Mouse (Mus musculus) forebrain, embryonic 11.5 days (tissue): Measurements from ENCODE around the gene Pmch. TPM values are rescaled to one million over a fixed set of nuclear protein-coding genes. Genes with fewer than 3 reads are reported as not detected.
A peak's percentile ranks its signal among the peaks of the same experiment; 100 is the strongest.

Experiments
- ATAC-seq: fragments of 200-750 bp; cut with Nextera tagmentation; replicated peaks from 2 replicates; pipeline ENCODE4 v1.8.0; 2017; ENCODE audit warnings: moderate TSS enrichment; ENCODE audit not compliant: low FRiP score
- DNase-seq: peaks from one replicate; pipeline ENCODE4 v3.0.0-alpha.2; 2017; ENCODE audit warnings: low spot score
- H3K27ac ChIP-seq: fragments of 300-500 bp; sonication (generic); 2 replicates; pipeline ENCODE4 v1.5.1; 2014; ENCODE audit warnings: low read depth, low read length
- H3K27me3 ChIP-seq: fragments of 300-500 bp; sonication (generic); 2 replicates; pipeline ENCODE4 v1.6.1; 2014; ENCODE audit warnings: mild to moderate bottlenecking, low read length, mixed read lengths; ENCODE audit not compliant: control insufficient read depth, insufficient read depth
- H3K36me3 ChIP-seq: fragments of 300-500 bp; sonication (generic); 2 replicates; pipeline ENCODE4 v1.6.1; 2014; ENCODE audit warnings: mild to moderate bottlenecking, low read length, moderate library complexity, mixed read lengths; ENCODE audit not compliant: control insufficient read depth, insufficient read depth
- H3K4me1 ChIP-seq: fragments of 300-500 bp; sonication (generic); replicated peaks from 2 replicates; pipeline ENCODE4 v1.6.1; 2014; ENCODE audit warnings: low read length, mixed read lengths; ENCODE audit not compliant: control insufficient read depth, insufficient read depth
- H3K4me2 ChIP-seq: fragments of 300-500 bp; sonication (generic); 2 replicates; pipeline ENCODE4 v1.6.1; 2014; ENCODE audit warnings: low read depth, mild to moderate bottlenecking, low read length, moderate library complexity, mixed read lengths; ENCODE audit not compliant: severe bottlenecking
- H3K4me3 ChIP-seq: fragments of 300-500 bp; sonication (generic); 2 replicates; pipeline ENCODE4 v1.5.1; 2014; ENCODE audit warnings: low read depth, low read length
- H3K9ac ChIP-seq: fragments of 300-500 bp; sonication (generic); 2 replicates; pipeline ENCODE4 v1.6.1; 2014; ENCODE audit warnings: low read length
- H3K9me3 ChIP-seq: fragments of 300-500 bp; sonication (generic); 2 replicates; pipeline ENCODE4 v1.6.1; 2016; ENCODE audit warnings: low read length, mixed read lengths; ENCODE audit not compliant: control insufficient read depth
- WGBS: fragments of 180-500 bp; shearing (Covaris S2); extraction: QIAGEN DNeasy Blood & Tissue Kit; methylation state at CpG from one replicate; pipeline ENCODE4 v1.1.7; 2014; 5-methylcytosine and 5-hydroxymethylcytosine counted together
- polyA plus RNA-seq: library from polyadenylated mRNA; unstranded; fragments of >200 nt; fragmentation: Nextera tagmentation; extraction: Ambion mirVana; gene quantifications from 2 replicates; pipeline ENCODE4 v1.2.1, GENCODE M21; 2014

Pmch gene
- 1.1 and 2.0 TPM in 2 replicates for polyA plus RNA-seq

- ATAC-seq (no peak), DNase-seq (no peak)
- Histone ChIP-seq H3K9me3 (no peaks in the 10 kb centered on the region), H3K9ac (no peak within 1 kb of the TSS), H3K27me3 (no peaks in the 10 kb centered on the region), H3K36me3 (no peaks in the 10 kb centered on the region), H3K27ac (no peak within 1 kb of the TSS), H3K4me2 (no peak within 1 kb of the TSS), H3K4me1 (0 out of 2 replicates have a peak, but pooled peaks cover 3% of the 10 kb centered on the region), H3K4me3 (no peak within 1 kb of the TSS)
- WGBS, result 31% methylated on average over 5 of the region's 5 CpGs
Measured at GRCm38 (mm10) chr10:88090772-88091171, at the start of gene Pmch. Gene Pmch (plus strand): TSS chr10:88091072.

GRCm38 (mm10) chr10:88044297-88044696 lies 46.6 kb upstream of the Pmch start:
- DNase-seq, result no peak
- H3K27me3 ChIP-seq, result no peaks in the 10 kb centered on the region
- 83% methylated on average over 4 of the region's 4 CpGs for WGBS

GRCm38 (mm10) chr10:88046098-88046771 lies 44.6 kb upstream of the Pmch start:
- Histone ChIP-seq H3K36me3 (no peaks in the 10 kb centered on the region), H3K27ac (no peak overlapping the region), H3K27me3 (no peaks in the 10 kb centered on the region)

More at GRCm38 (mm10) chr10:88044297-88044696, 46.6 kb upstream of the Pmch start:
- Histone ChIP-seq H3K9ac (no peak overlapping the region), H3K9me3 (no peaks in the 10 kb centered on the region), H3K36me3 (no peaks in the 10 kb centered on the region), H3K4me2 (no peak overlapping the region), H3K4me1 (no peaks in the 10 kb centered on the region), H3K27ac (no peak overlapping the region), H3K4me3 (no peak overlapping the region)
- no peak for ATAC-seq

GRCm38 (mm10) chr10:88054233-88054985 lies 36.5 kb upstream of the Pmch start:
- Histone ChIP-seq H3K27ac (no peak overlapping the region), H3K36me3 (no peaks in the 10 kb centered on the region), H3K9me3 (no peaks in the 10 kb centered on the region), H3K27me3 (no peaks in the 10 kb centered on the region), H3K4me1 (no peaks in the 10 kb centered on the region), H3K4me3 (no peak overlapping the region), H3K4me2 (no peak overlapping the region), H3K9ac (no peak overlapping the region)
- WGBS, result 89% methylated on average over 14 of the region's 14 CpGs
- no peak for DNase-seq
- no peak for ATAC-seq

More at GRCm38 (mm10) chr10:88046098-88046771, 44.6 kb upstream of the Pmch start:
- ATAC-seq, result no peak
- Histone ChIP-seq H3K4me3 (no peak overlapping the region), H3K9ac (no peak overlapping the region), H3K9me3 (no peaks in the 10 kb centered on the region), H3K4me2 (no peak overlapping the region), H3K4me1 (no peaks in the 10 kb centered on the region)
- WGBS, result 70% methylated on average over 11 of the region's 11 CpGs
- peak; percentile 55 for DNase-seq

- Histone ChIP-seq H3K27me3 (no peaks in the 10 kb centered on the region), H3K4me2 (no peak overlapping the region), H3K27ac (no peak overlapping the region), H3K4me1 (no peaks in the 10 kb centered on the region), H3K9me3 (no peaks in the 10 kb centered on the region), H3K9ac (no peak overlapping the region), H3K4me3 (no peak overlapping the region), H3K36me3 (no peaks in the 10 kb centered on the region)
- no peak for ATAC-seq
- DNase-seq, result no peak
- WGBS, result 88% methylated on average over 14 of the region's 14 CpGs
Measured at GRCm38 (mm10) chr10:88056950-88057649, 33.8 kb upstream of the Pmch start.

- Histone ChIP-seq H3K27ac (no peak overlapping the region), H3K4me2 (no peak overlapping the region), H3K36me3 (no peaks in the 10 kb centered on the region), H3K9ac (no peak overlapping the region), H3K9me3 (no peaks in the 10 kb centered on the region), H3K4me1 (no peaks in the 10 kb centered on the region), H3K27me3 (no peaks in the 10 kb centered on the region), H3K4me3 (no peak overlapping the region)
- no peak for DNase-seq
- WGBS, result 63% methylated on average over 4 of the region's 4 CpGs
- ATAC-seq, result no peak
Measured at GRCm38 (mm10) chr10:88063436-88063835, 27.4 kb upstream of the Pmch start.

- H3K27me3 ChIP-seq, result no peaks in the 10 kb centered on the region
- no peak for ATAC-seq
- DNase-seq, result no peak
- H3K4me1 ChIP-seq, result no peaks in the 10 kb centered on the region
- no peak overlapping the region for H3K27ac ChIP-seq
- H3K9ac ChIP-seq, result no peak overlapping the region
- no peak overlapping the region for H3K4me2 ChIP-seq
- H3K9me3 ChIP-seq, result no peaks in the 10 kb centered on the region
- 92% methylated on average over 2 of the region's 2 CpGs for WGBS
- H3K36me3 ChIP-seq, result no peaks in the 10 kb centered on the region
- H3K4me3 ChIP-seq, result no peak overlapping the region
Measured at GRCm38 (mm10) chr10:88064872-88065271, 26.0 kb upstream of the Pmch start.

- H3K9ac ChIP-seq, result no peak overlapping the region
- H3K4me2 ChIP-seq, result no peak overlapping the region
- WGBS, result 86% methylated on average over 3 of the region's 3 CpGs
- no peaks in the 10 kb centered on the region for H3K27me3 ChIP-seq
- H3K4me1 ChIP-seq, result no peaks in the 10 kb centered on the region
- no peaks in the 10 kb centered on the region for H3K9me3 ChIP-seq
- no peak for DNase-seq
- no peak overlapping the region for H3K4me3 ChIP-seq
- ATAC-seq, result no peak
- H3K36me3 ChIP-seq, result no peaks in the 10 kb centered on the region
- H3K27ac ChIP-seq, result no peak overlapping the region
Measured at GRCm38 (mm10) chr10:88067377-88067776, 23.5 kb upstream of the Pmch start.
